Mouse (Mus musculus): ENCODE measurements at regions not wholly inside any gene's neighbourhood (a gene's known extent, or its start where the extent isn't known, plus 50 kb on each side); places are given as distances from the start of the nearest gene placed in this dataset.

DNA sequence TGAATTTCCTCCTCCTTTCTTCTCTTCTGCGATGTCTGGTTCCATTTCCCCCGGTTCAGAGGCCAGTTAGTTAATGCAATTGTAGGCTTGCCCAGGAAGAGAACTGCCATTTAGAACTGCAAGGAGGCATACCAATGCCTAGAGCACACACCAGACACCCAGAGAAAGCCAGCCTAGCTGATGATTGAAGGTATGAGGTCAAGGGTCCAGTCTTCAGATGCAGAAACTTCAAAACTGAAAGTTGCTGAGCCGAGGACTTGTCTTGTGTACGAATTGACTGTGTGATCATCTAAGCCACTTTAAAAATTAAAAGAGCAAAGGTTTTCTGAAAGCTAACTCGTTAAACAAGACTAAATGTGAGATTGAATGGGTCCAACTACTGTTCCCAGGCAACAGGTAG lies 542.5 kb upstream of the Map3k7 start:
- no peak for TF ChIP-seq CTCF (IDR thresholded peaks at IDR 0.05; ENCODE audit: low read depth, low read length)
- no peak for TF ChIP-seq POLR2A (IDR thresholded peaks at IDR 0.05; ENCODE audit: extremely low read depth, insufficient read depth, low read length)
